Mouse (Mus musculus) CH12.LX (cell line): ENCODE data around the gene Mgat3. TPM values are rescaled to one million over a fixed set of nuclear protein-coding genes. Genes with fewer than 3 reads are reported as not detected.

Experiments used
- DNase-seq: peaks from one replicate; pipeline ENCODE4 v3.0.0-alpha.2; 2013; ENCODE audit errors: extremely low read depth
- H3K27ac ChIP-seq: 2 replicates; pipeline ENCODE4 v1.5.1; 2012; ENCODE audit warnings: low read depth, mild to moderate bottlenecking, control low read depth, moderate library complexity; ENCODE audit not compliant: insufficient read depth
- H3K27me3 ChIP-seq: replicated peaks from 2 replicates; pipeline ENCODE3; 2012; ENCODE audit warnings: inconsistent platforms
- H3K36me3 ChIP-seq, 2 experiments: replicated peaks in 1 of 2; 2 replicates each; pipeline versions ENCODE3 to v1.6.1; 2012; ENCODE audit warnings: inconsistent platforms in 1 of 2, low read length in 1 of 2, mild to moderate bottlenecking in 1 of 2, mixed read lengths in 1 of 2, moderate library complexity in 1 of 2; ENCODE audit not compliant: control insufficient read depth in 1 of 2, insufficient read depth in 1 of 2
- H3K4me1 ChIP-seq, 2 experiments: 2 replicates each; pipeline ENCODE4 v1.6.1; 2012; ENCODE audit warnings: inconsistent platforms in 1 of 2, moderate library complexity in 1 of 2; ENCODE audit not compliant: insufficient read depth in 2 of 2, control insufficient read depth in 1 of 2
- H3K4me2 ChIP-seq: 2 replicates; pipeline ENCODE4 v1.6.1; 2012; ENCODE audit warnings: low read depth, mild to moderate bottlenecking, control low read depth; ENCODE audit not compliant: poor library complexity, insufficient read depth, severe bottlenecking
- H3K4me3 ChIP-seq, 3 experiments: fragments of 150-350 bp in 1 of 3; sonication (generic) in 1 of 3; replicated peaks in 1 of 3; 2 replicates each; pipeline versions ENCODE3 to v1.5.1; 2011 to 2012; ENCODE audit warnings: low read depth in 2 of 3, low read length in 2 of 3, mild to moderate bottlenecking in 2 of 3, moderate library complexity in 2 of 3, control low read depth in 1 of 3, improper control_type of control experiment in 1 of 3, inconsistent platforms in 1 of 3, mixed read lengths in 1 of 3; ENCODE audit not compliant: poor library complexity in 1 of 3
- H3K79me2 ChIP-seq: replicated peaks from 2 replicates; pipeline ENCODE4 v1.6.1; 2012; ENCODE audit warnings: mild to moderate bottlenecking, moderate library complexity; ENCODE audit not compliant: control insufficient read depth, poor library complexity, insufficient read depth, severe bottlenecking; ENCODE audit errors: extremely low read depth
- H3K9ac ChIP-seq: 2 replicates; pipeline ENCODE4 v1.6.1; 2012; ENCODE audit warnings: low read depth, mild to moderate bottlenecking, control low read depth, moderate library complexity; ENCODE audit not compliant: insufficient read depth
- H3K9me3 ChIP-seq: replicated peaks from 2 replicates; pipeline ENCODE3; 2012; ENCODE audit warnings: low read length, inconsistent platforms, mixed read lengths
- BHLHE40 ChIP-seq: IDR thresholded peaks from 2 replicates; pipeline ENCODE4 v1.6.1; 2011; ENCODE audit warnings: mild to moderate bottlenecking, low read depth, low read length, improper control_type of control experiment
- CHD1 ChIP-seq: IDR thresholded peaks from 2 replicates; pipeline ENCODE4 v1.6.1; 2012; ENCODE audit warnings: low read depth, low read length, improper control_type of control experiment, inconsistent platforms
- CHD2 ChIP-seq: IDR thresholded peaks from 2 replicates; pipeline ENCODE4 v1.6.1; 2011; ENCODE audit warnings: low read length, improper control_type of control experiment
- CTCF ChIP-seq, 2 experiments: IDR thresholded peaks in 1 of 2; conservative IDR thresholded peaks in 1 of 2; 2 replicates each; pipeline ENCODE4 v1.5.1; 2011 to 2012; ENCODE audit warnings: low read depth in 2 of 2, low read length in 2 of 2, improper control_type of control experiment in 1 of 2, inconsistent platforms in 1 of 2, mild to moderate bottlenecking in 1 of 2, moderate library complexity in 1 of 2
- E2F4 ChIP-seq: IDR thresholded peaks from 2 replicates; pipeline ENCODE4 v1.6.1; 2011; ENCODE audit warnings: low read depth, low read length, improper control_type of control experiment; ENCODE audit not compliant: insufficient replicate concordance
- ELF1 ChIP-seq: IDR thresholded peaks from 2 replicates; pipeline ENCODE4 v1.6.1; 2014; ENCODE audit warnings: low read depth, mild to moderate bottlenecking, inconsistent platforms, low read length, improper control_type of control experiment
- EP300 ChIP-seq: IDR thresholded peaks from 2 replicates; pipeline ENCODE4 v1.6.1; 2011; ENCODE audit warnings: low read length, improper control_type of control experiment
- ETS1 ChIP-seq: conservative IDR thresholded peaks from 2 replicates; pipeline ENCODE4 v1.6.1; 2012; ENCODE audit warnings: low read depth, mild to moderate bottlenecking, inconsistent platforms, low read length, improper control_type of control experiment, moderate library complexity
- GABPA ChIP-seq: IDR thresholded peaks from 2 replicates; pipeline ENCODE4 v1.6.1; 2012; ENCODE audit warnings: low read depth, low read length, improper control_type of control experiment, inconsistent platforms; ENCODE audit not compliant: insufficient replicate concordance
- HCFC1 ChIP-seq: IDR thresholded peaks from 2 replicates; pipeline ENCODE4 v1.6.1; 2012; ENCODE audit warnings: low read depth, mild to moderate bottlenecking, inconsistent platforms, low read length, improper control_type of control experiment
- IRF4 ChIP-seq: IDR thresholded peaks from 2 replicates; pipeline ENCODE4 v1.6.1; 2014; ENCODE audit warnings: low read depth, mild to moderate bottlenecking, inconsistent platforms, low read length, improper control_type of control experiment
- JUN ChIP-seq: IDR thresholded peaks from 2 replicates; pipeline ENCODE4 v1.6.1; 2011; ENCODE audit warnings: low read depth, mild to moderate bottlenecking, low read length, improper control_type of control experiment, moderate library complexity; ENCODE audit not compliant: insufficient read depth
- JUND ChIP-seq: conservative IDR thresholded peaks from 2 replicates; pipeline ENCODE4 v1.6.1; 2011; ENCODE audit warnings: low read depth, low read length, improper control_type of control experiment
- KAT2A ChIP-seq: IDR thresholded peaks from 2 replicates; pipeline ENCODE4 v1.6.1; 2012; ENCODE audit warnings: low read length, improper control_type of control experiment, inconsistent platforms; ENCODE audit not compliant: insufficient replicate concordance
- MAFK ChIP-seq: IDR thresholded peaks from 2 replicates; pipeline ENCODE4 v1.6.1; 2011; ENCODE audit warnings: low read length, improper control_type of control experiment; ENCODE audit not compliant: insufficient replicate concordance
- MAX ChIP-seq: IDR thresholded peaks from 2 replicates; pipeline ENCODE4 v1.6.1; 2011; ENCODE audit warnings: low read length, improper control_type of control experiment
- MAZ ChIP-seq: IDR thresholded peaks from 2 replicates; pipeline ENCODE4 v1.6.1; 2012; ENCODE audit warnings: low read depth, mild to moderate bottlenecking, inconsistent platforms, low read length, improper control_type of control experiment, moderate library complexity
- MEF2A ChIP-seq: IDR thresholded peaks from 2 replicates; pipeline ENCODE4 v1.6.1; 2014; ENCODE audit warnings: low read depth, mild to moderate bottlenecking, inconsistent platforms, low read length, improper control_type of control experiment, borderline replicate concordance
- MXI1 ChIP-seq: IDR thresholded peaks from 2 replicates; pipeline ENCODE4 v1.6.1; 2011; ENCODE audit warnings: mild to moderate bottlenecking, low read depth, low read length, improper control_type of control experiment
- MYC ChIP-seq: IDR thresholded peaks from 2 replicates; pipeline ENCODE4 v1.6.1; 2011; ENCODE audit warnings: low read depth, mild to moderate bottlenecking, improper control_type of control experiment, low read length
- NELFE ChIP-seq: IDR thresholded peaks from 2 replicates; pipeline ENCODE4 v1.6.1; 2011; ENCODE audit warnings: low read depth, low read length, improper control_type of control experiment
- NRF1 ChIP-seq: IDR thresholded peaks from 2 replicates; pipeline ENCODE4 v1.6.1; 2014; ENCODE audit warnings: low read depth, mild to moderate bottlenecking, inconsistent platforms, low read length, improper control_type of control experiment, moderate library complexity
- PAX5 ChIP-seq: IDR thresholded peaks from 2 replicates; pipeline ENCODE4 v1.6.1; 2012; ENCODE audit warnings: low read length, inconsistent platforms, mixed read lengths
- POLR2A ChIP-seq: IDR thresholded peaks from 2 replicates; pipeline ENCODE4 v1.6.1; 2011; ENCODE audit warnings: low read depth, mild to moderate bottlenecking, improper control_type of control experiment, low read length
- POLR2AphosphoS2 ChIP-seq: IDR thresholded peaks from 2 replicates; pipeline ENCODE4 v1.6.1; 2011; ENCODE audit warnings: low read depth, low read length, improper control_type of control experiment
- RAD21 ChIP-seq: IDR thresholded peaks from 2 replicates; pipeline ENCODE4 v1.6.1; 2011; ENCODE audit warnings: low read depth, mild to moderate bottlenecking, low read length, improper control_type of control experiment, moderate library complexity
- RCOR1 ChIP-seq: conservative IDR thresholded peaks from 2 replicates; pipeline ENCODE4 v1.6.1; 2012; ENCODE audit warnings: low read depth, mild to moderate bottlenecking, inconsistent platforms, low read length, improper control_type of control experiment
- SIN3A ChIP-seq: IDR thresholded peaks from 2 replicates; pipeline ENCODE4 v1.6.1; 2012; ENCODE audit warnings: low read length, improper control_type of control experiment, inconsistent platforms
- SMC3 ChIP-seq: IDR thresholded peaks from 2 replicates; pipeline ENCODE4 v1.6.1; 2011; ENCODE audit warnings: low read depth, low read length, improper control_type of control experiment
- TBP ChIP-seq: conservative IDR thresholded peaks from 2 replicates; pipeline ENCODE4 v1.6.1; 2011; ENCODE audit warnings: low read depth, low read length, improper control_type of control experiment
- TCF12 ChIP-seq: IDR thresholded peaks from 2 replicates; pipeline ENCODE4 v1.6.1; 2014; ENCODE audit warnings: low read depth, mild to moderate bottlenecking, inconsistent platforms, low read length, improper control_type of control experiment
- UBTF ChIP-seq: IDR thresholded peaks from 2 replicates; pipeline ENCODE4 v1.6.1; 2012; ENCODE audit warnings: low read depth, mild to moderate bottlenecking, inconsistent platforms, low read length, improper control_type of control experiment, moderate library complexity
- USF1 ChIP-seq: IDR thresholded peaks from 2 replicates; pipeline ENCODE4 v1.6.1; 2014; ENCODE audit warnings: low read depth, mild to moderate bottlenecking, inconsistent platforms, low read length, improper control_type of control experiment
- USF2 ChIP-seq: conservative IDR thresholded peaks from 2 replicates; pipeline ENCODE4 v1.6.1; 2011; ENCODE audit warnings: low read depth, low read length, improper control_type of control experiment
- ZC3H11A ChIP-seq: IDR thresholded peaks from 2 replicates; pipeline ENCODE4 v1.6.1; 2012; ENCODE audit warnings: low read depth, mild to moderate bottlenecking, inconsistent platforms, low read length, improper control_type of control experiment
- ZKSCAN1 ChIP-seq: IDR thresholded peaks from 2 replicates; pipeline ENCODE4 v1.6.1; 2012; ENCODE audit warnings: low read depth, inconsistent platforms, low read length, improper control_type of control experiment, borderline replicate concordance
- ZMIZ1 ChIP-seq: IDR thresholded peaks from 2 replicates; pipeline ENCODE4 v1.6.1; 2012; ENCODE audit warnings: low read depth, mild to moderate bottlenecking, inconsistent platforms, low read length, improper control_type of control experiment
- ZNF384 ChIP-seq: IDR thresholded peaks from 2 replicates; pipeline ENCODE4 v1.6.1; 2012; ENCODE audit warnings: low read depth, low read length, improper control_type of control experiment, inconsistent platforms
- dilution Hi-C: fragments of 300-500 bp; cut with MboI; formaldehyde crosslinking; loops from 2 replicates; pipeline ENCODE4 v1.14.3; 2020; ENCODE audit warnings: low sequenced_read_pairs; ENCODE audit not compliant: extremely low pct_unique_long_range_greater_than_20kb, extremely low pct_ligation_motif_present
- in situ Hi-C: fragments of 300-500 bp; cut with MboI; formaldehyde crosslinking; loops from 3 replicates; pipeline ENCODE4 v1.14.3; 2019; ENCODE audit warnings: low sequenced_read_pairs, low pct_ligation_motif_present, low pct_unique_long_range_greater_than_20kb, mixed read lengths
- polyA plus RNA-seq: library from polyadenylated mRNA; unstranded; fragments of >175 nt; gene quantifications from 2 replicates; pipeline ENCODE4 v1.2.1, GENCODE M21; 2012; ENCODE audit warnings: low read depth; ENCODE audit not compliant: insufficient read length
- total RNA-seq, 2 experiments: library from RNA; depleted of rRNA; stranded (reverse); fragments of 300-350 nt in 1 of 2; fragments of >200 nt in 1 of 2; gene quantifications; 2 replicates each; pipeline ENCODE4 v1.2.3; 2012 to 2014

The Mgat3 gene
- total and polyA plus RNA-seq, 3 experiments: 0.09 to 0.36 (median 0.21) TPM

DNA sequence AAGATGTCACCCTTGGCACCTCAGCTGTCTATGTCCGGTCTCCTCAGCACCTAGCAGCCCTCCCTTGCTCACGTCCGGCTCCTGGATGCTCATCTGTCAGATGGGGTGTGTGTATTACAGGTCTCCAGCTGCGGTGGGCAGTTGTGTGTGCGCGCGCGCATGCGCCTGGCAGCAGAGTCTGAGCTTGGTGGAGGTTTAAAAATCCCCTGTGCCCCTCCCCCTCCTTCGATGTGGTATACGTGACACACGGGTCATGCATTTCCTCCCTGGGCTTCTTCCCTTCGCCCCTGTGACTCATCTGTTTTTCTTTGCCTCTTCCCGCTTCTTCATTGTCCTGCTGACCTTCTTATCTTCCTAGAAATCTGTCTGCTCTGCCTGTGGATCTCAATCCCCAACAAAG, 45.7 kb downstream of the Mgat3 start:
- dilution Hi-C loops: no loop called here
- peak; percentile 96 for DNase-seq
- TF ChIP-seq KAT2A (0 out of 2 replicates have a peak, but pooled peaks have one; percentile 38), ELF1 (peak; percentile 68), ZMIZ1 (no peak; the same call in 1 of the 2 replicates), IRF4 (peak; percentile 78; the same call in 1 of the 2 replicates), JUN (peak; percentile 36; the same call in 1 of the 2 replicates), MEF2A (peak; percentile 67; the same call in 1 of the 2 replicates), SIN3A (no peak; the same call in none of the 2 replicates), CHD1 (no peak), POLR2A (peak; percentile 72), ETS1 (peak; percentile 89), TCF12 (peak; percentile 88), RAD21 (no peak), MYC (peak; percentile 84), MAFK (peak; percentile 52; the same call in 1 of the 2 replicates), EP300 (peak; percentile 80), TBP (peak; percentile 77; the same call in 1 of the 2 replicates), BHLHE40 (peak; percentile 94), ZKSCAN1 (no peak), MAZ (no peak), MXI1 (peak; percentile 73; the same call in 1 of the 2 replicates), RCOR1 (no peak; the same call in 1 of the 2 replicates), MAX (peak; percentile 67; the same call in 1 of the 2 replicates), NELFE (peak; percentile 88), POLR2AphosphoS2 (no peak), CTCF (conservative IDR thresholded peaks at IDR 0.05 in 1 of 2, IDR thresholded peaks at IDR 0.05 in 1 of 2; ENCODE audit: low read depth in 2 of 2, low read length in 2 of 2) (no peak), CHD2 (peak; percentile 92), ZNF384 (no peak), ZC3H11A (no peak), SMC3 (no peak), USF2 (no peak), HCFC1 (peak; percentile 53), NRF1 (peak; percentile 99), E2F4 (no peak), JUND (no peak), UBTF (no peak), USF1 (no peak), PAX5 (no peak), GABPA (no peak)
- peak overlapping the region; percentile 75 for H3K4me2 ChIP-seq
- H3K79me2 ChIP-seq: no peaks in the 10 kb centered on the region
- H3K27ac ChIP-seq: peak overlapping the region; percentile 93
- H3K4me1 ChIP-seq: peaks cover 10 to 34% of the 10 kb centered on the region in 2 experiments
- H3K9me3 ChIP-seq: no peaks in the 10 kb centered on the region
- H3K4me3 ChIP-seq: peak overlapping the region; percentile 49 to 61 (median 49)
- peaks cover 0 to 1% of the 10 kb centered on the region in 2 experiments for H3K36me3 ChIP-seq
- in situ Hi-C loops: loop anchor here (5.0 kb wide), 1 partner anchor 38 kb away; the partner anchor contains the start of gene Atf4
- peak overlapping the region; percentile 77 for H3K9ac ChIP-seq
- peaks cover 7% of the 10 kb centered on the region for H3K27me3 ChIP-seq
